Mouse (Mus musculus) lung, adult 18-20 months (tissue): ENCODE measurements around the gene 2610528A11Rik.
A peak's percentile ranks its signal among the peaks of the same experiment; 100 is the strongest.

Source experiments
- DNase-seq, 2 experiments: peaks; one replicate each; pipeline ENCODE4 v3.0.0; 2022; ENCODE audit warnings: mixed read lengths in 2 of 2

The 2610528A11Rik gene

GRCm38 (mm10) chr14:37083755-37084154 lies 30.1 kb downstream of the 2610528A11Rik start:
- DNase-seq: no peak

GRCm38 (mm10) chr14:37080724-37081123 lies 33.1 kb downstream of the 2610528A11Rik start:
- DNase-seq: no peak

GRCm38 (mm10) chr14:37068516-37068915 lies 45.3 kb downstream of the 2610528A11Rik start:
- DNase-seq: peak in 1 of 2 experiments; percentile 8

- DNase-seq: no peak
Observed at GRCm38 (mm10) chr14:37067629-37068028, 46.2 kb downstream of the 2610528A11Rik start, which contains the start of gene Lrit2. Lrit2 (plus strand) TSS chr14:37067929.

GRCm38 (mm10) chr14:37066636-37067035 lies 47.2 kb downstream of the 2610528A11Rik start:
- no peak for DNase-seq

- DNase-seq: no peak
Observed at GRCm38 (mm10) chr14:37064849-37065248, 49.0 kb downstream of the 2610528A11Rik start.
